Mouse (Mus musculus): Measurements from ENCODE around the gene Klk9.

DNA sequence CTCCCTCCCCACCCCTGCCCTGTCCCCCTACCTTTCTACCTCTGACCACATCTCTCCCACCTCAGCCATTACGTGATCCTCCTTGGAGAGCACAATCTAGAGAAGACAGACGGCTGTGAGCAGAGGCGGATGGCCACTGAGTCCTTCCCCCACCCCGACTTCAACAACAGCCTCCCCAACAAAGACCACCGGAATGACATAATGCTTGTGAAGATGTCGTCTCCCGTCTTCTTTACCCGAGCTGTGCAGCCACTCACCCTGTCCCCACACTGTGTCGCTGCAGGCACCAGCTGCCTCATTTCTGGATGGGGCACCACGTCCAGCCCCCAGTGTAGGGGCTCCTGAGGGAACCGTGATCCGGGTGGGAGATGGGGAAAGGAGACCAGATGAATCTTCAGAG, 14.3 kb upstream of the Klk9 start:
- TF ChIP-seq POLR2A (IDR thresholded peaks at IDR 0.05; ENCODE audit: control insufficient read depth, low read depth, low read length) (no peak), CTCF (IDR thresholded peaks at IDR 0.05; ENCODE audit: control insufficient read depth, insufficient read depth, insufficient replicate concordance, low read depth, low read length) (no peak)

All from testis, adult 2 months (tissue).